Mouse (Mus musculus) lung, adult 2 months (tissue): ENCODE data around the gene Dnajb12. TPM values are rescaled to one million over a fixed set of nuclear protein-coding genes. Genes with fewer than 3 reads are reported as not detected.

Experiments used
- DNase-seq: peaks from one replicate; pipeline ENCODE4 v3.0.0; 2022
- H3K4me1 ChIP-seq: fragments of 200-500 bp; 2 replicates; pipeline ENCODE4 v1.6.1; 2011; ENCODE audit warnings: low read length; ENCODE audit not compliant: control insufficient read depth, insufficient read depth
- H3K4me3 ChIP-seq: fragments of 200-500 bp; replicated peaks from 2 replicates; pipeline ENCODE3; 2011; ENCODE audit warnings: low read depth, mild to moderate bottlenecking, control low read depth, low read length; ENCODE audit errors: extremely low read depth
- CTCF ChIP-seq: fragments of 200-500 bp; IDR thresholded peaks from 2 replicates; pipeline ENCODE4 v1.5.1; 2011; ENCODE audit warnings: mild to moderate bottlenecking, low read length, control low read depth; ENCODE audit not compliant: insufficient read depth
- POLR2A ChIP-seq: fragments of 200-500 bp; IDR thresholded peaks from 2 replicates; pipeline ENCODE4 v1.6.1; 2011; ENCODE audit warnings: low read depth, mild to moderate bottlenecking, control low read depth, low read length, borderline replicate concordance; ENCODE audit errors: extremely low read depth
- WGBS: fragments of 180-500 bp; shearing (Covaris S2); methylation state at CpG from one replicate; pipeline ENCODE4 v1.1.7; 2018; 5-methylcytosine and 5-hydroxymethylcytosine counted together
- polyA plus RNA-seq: library from polyadenylated mRNA; depleted of rRNA; stranded (reverse); fragments of >200 nt; gene quantifications from 2 replicates; pipeline ENCODE4 v1.2.3, GENCODE M21; 2012

Dnajb12 gene
- polyA plus RNA-seq, 1 experiment = 57.2 TPM

DNA sequence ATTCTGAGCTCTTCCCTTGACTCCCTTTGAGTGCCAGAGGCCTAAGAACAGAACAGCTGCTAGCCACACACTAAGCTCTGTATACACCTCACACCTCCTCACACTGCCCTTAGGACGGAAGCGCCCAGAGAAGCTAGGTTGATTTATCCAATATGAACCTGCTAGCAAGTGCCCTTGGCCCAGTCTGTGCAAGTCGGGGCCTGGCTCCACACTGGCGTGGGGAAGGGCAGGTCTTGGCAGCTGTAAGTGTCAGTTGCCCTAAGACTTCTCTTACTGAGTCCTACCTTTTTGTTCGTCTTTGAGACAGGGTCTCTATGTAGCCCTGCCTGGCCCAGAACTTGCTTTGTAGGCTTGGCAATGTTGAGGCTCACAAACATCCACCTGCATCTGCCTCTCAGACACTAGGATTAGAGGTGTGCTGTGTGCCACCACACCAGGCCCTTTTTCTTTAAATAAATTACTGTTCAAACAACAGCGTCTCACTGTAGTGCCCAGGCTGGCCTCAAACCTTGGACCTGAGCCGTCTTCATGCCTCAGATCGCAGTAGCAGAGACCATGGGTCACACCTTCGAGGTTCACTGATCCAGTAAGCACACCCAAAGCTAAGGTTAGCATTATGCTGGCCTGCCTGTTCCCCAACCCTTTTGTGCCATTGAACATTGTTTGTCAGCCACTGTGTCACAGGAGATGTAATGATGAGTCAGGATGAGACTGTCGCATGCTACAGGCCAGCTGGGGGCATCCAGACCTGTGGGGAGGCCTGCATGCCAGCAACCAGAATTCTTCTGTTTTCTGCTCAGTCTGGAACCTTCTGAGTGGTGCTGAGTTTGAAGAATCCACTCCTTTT, 5.2 kb downstream of the Dnajb12 start:
- 83% methylated on average over 10 of the region's 10 CpGs for WGBS
- Histone ChIP-seq H3K4me1 (no peaks in the 10 kb centered on the region; the same call in 1 of the 2 replicates), H3K4me3 (no peak overlapping the region)
- no peak for DNase-seq
- no peak for TF ChIP-seq CTCF
- TF ChIP-seq POLR2A = no peak

DNA sequence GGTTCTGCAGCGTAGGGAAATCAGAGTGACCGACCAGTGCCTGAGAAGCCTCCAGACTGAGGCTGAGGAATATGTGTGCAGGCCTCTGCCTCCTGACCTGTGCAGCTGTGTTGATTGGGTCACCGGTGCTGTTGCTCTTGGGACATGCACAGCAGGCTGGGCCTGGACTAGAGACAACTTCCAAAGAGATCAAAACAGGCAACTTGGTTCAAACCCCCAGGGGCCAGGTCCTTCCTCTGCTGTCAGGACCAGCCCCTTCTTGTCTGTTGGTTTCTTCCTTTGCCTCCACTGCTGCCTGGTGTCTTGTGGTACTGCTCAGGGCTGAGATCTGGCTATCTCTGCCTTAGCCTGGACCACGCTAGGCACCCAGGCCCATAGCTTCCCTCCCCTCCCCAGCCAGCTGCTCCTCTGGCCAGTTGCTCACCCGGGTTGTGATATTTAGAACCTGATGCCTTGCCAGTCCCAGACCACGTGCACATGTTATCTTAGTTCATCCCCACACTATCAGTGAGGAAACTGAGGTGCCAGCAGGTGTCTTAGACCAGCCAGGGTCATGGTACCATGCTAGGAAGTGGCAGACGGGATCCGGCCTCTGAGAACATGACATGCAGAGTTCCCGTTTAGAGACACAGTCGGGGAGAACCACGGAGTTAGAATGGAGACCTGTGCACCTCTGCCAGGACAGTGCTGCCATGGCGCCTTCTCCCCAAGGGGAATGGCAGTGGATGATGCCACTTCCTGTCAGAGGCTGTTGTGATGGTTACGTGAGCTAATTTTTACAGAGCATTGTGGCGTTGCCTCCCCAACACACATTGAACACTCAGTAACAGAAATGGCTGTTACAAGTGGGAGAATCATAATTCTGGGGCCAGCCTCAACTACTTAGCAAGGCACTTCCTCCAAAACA, 6.1 kb downstream of the Dnajb12 start:
- Histone ChIP-seq H3K4me1 (no peaks in the 10 kb centered on the region; the same call in 1 of the 2 replicates), H3K4me3 (no peak overlapping the region)
- TF ChIP-seq POLR2A (no peak), CTCF (no peak)
- no peak for DNase-seq
- WGBS = 74% methylated on average over 14 of the region's 14 CpGs

DNA sequence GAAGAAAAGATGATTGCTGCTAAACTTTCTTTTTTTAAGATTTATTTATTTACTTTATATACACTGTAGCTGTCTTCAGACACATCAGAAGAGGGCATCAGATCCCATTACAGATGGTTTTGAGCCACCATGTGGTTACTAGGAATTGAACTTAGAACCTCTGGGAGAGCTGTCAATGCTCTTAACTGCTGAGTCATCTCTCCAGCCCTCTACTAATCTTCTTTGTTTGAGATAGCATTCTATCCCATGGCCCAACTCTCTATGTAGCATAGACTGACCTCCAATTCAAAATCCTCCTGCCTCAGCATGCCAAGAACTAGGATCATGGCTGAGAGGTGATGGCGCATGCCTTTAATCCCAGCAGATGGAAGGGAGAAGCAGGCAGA, 6.7 kb downstream of the Dnajb12 start:
- WGBS = 100% methylated on average over 1 of the region's 1 CpGs
- no peak overlapping the region for H3K4me3 ChIP-seq
- no peaks in the 10 kb centered on the region; the same call in 1 of the 2 replicates for H3K4me1 ChIP-seq
- no peak for DNase-seq
- no peak for TF ChIP-seq POLR2A
- no peak for TF ChIP-seq CTCF

DNA sequence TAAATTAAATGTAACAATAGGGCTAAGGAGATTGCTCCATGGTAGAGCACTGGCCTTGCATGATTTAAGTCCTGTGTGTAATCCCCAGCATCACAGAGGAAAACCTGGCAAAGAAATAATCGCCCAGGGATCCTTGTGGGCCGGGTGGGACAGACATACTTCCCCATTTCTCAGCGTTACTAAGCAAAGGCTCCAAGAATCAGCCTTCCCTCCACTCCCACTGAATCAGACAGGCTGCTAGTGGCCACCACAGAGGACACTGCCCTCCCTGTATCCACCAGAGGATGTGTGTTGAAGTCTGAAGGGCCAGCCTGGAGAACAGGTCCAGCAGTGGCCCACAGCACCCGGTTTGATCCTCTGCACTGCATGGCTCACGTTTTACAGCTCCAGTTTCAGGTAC, 8.1 kb downstream of the Dnajb12 start:
- Histone ChIP-seq H3K4me3 (no peak overlapping the region), H3K4me1 (no peaks in the 10 kb centered on the region; the same call in 1 of the 2 replicates)
- TF ChIP-seq POLR2A = no peak
- no peak for TF ChIP-seq CTCF
- no peak for DNase-seq
- WGBS = 80% methylated on average over 5 of the region's 5 CpGs

DNA sequence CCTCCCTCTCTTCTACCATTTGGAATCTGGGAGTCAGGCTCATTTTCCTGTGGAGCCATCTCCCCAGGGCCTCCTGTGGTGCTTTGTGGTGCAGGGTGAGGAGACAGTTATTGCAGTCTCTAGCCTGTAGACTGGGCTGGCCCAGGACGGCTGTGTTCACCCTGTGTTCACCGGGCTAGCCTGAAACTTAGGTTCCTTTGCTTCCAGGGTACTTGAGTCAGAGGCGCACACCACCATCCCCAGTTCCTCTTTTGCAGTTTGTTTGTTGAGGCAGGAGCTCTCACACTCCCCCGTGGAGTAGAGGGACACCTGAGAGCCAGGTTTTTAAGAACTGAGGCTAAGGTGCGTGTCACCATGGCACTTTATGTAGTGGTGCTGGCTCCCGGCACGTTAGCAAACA, 10.0 kb downstream of the Dnajb12 start:
- Histone ChIP-seq H3K4me1 (no peaks in the 10 kb centered on the region; the same call in 1 of the 2 replicates), H3K4me3 (no peak overlapping the region)
- WGBS = 65% methylated on average over 7 of the region's 7 CpGs
- TF ChIP-seq POLR2A (no peak), CTCF (no peak)
- no peak for DNase-seq

DNA sequence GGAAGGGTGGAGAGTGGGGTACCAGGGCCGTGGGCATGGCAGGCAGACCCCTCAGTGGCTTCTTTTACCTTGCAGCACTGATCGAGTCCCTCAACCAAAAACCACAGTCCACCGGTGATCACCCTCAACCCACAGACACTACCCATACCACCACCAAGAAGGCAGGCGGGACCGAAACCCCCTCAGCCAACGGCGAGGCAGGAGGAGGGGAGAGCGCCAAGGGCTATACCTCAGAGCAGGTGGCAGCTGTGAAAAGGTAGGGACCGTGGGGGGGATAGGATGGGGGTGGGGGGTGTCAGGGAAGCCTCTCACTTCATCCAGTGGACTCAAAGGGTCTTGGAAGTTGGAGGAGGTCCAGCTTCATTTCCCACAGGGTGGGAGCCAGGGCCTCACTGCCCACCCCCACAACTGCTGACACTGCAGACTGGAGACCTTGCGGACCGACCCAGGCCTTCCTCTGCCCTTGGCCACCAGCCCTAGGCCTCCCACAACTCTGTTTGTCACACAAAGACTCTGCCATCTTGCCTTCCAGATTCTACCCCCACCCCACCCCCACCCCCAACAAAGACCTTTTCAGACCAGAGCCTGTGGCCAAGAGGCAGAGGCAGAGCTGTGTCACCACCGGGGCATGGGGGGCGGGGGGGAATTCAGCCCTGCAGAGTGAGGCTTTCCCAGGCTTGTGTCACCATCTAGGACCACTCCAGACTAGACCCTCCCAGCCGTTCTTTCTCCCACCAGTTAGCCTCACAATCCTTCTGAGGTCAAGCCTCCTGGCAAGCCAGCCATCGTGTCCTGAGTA, 10.8 kb downstream of the Dnajb12 start:
- no peak for TF ChIP-seq POLR2A
- TF ChIP-seq CTCF = no peak

GRCm38 (mm10) chr10:59892977-59893376, 13.6 kb downstream of the Dnajb12 start:
- peaks cover 5% of the 10 kb centered on the region; the same call in 1 of the 2 replicates for H3K4me1 ChIP-seq
- H3K4me3 ChIP-seq = no peak overlapping the region
- WGBS = 32% methylated on average over 6 of the region's 6 CpGs
- TF ChIP-seq POLR2A (no peak), CTCF (peak; percentile 100)
- DNase-seq = peak; percentile 73

More for the DNA sequence above, 10.8 kb downstream of the Dnajb12 start:
- DNase-seq = no peak
- peaks cover 2% of the 10 kb centered on the region for H3K4me1 ChIP-seq
- WGBS = 78% methylated on average over 15 of the region's 15 CpGs
- H3K4me3 ChIP-seq = no peak overlapping the region

DNA sequence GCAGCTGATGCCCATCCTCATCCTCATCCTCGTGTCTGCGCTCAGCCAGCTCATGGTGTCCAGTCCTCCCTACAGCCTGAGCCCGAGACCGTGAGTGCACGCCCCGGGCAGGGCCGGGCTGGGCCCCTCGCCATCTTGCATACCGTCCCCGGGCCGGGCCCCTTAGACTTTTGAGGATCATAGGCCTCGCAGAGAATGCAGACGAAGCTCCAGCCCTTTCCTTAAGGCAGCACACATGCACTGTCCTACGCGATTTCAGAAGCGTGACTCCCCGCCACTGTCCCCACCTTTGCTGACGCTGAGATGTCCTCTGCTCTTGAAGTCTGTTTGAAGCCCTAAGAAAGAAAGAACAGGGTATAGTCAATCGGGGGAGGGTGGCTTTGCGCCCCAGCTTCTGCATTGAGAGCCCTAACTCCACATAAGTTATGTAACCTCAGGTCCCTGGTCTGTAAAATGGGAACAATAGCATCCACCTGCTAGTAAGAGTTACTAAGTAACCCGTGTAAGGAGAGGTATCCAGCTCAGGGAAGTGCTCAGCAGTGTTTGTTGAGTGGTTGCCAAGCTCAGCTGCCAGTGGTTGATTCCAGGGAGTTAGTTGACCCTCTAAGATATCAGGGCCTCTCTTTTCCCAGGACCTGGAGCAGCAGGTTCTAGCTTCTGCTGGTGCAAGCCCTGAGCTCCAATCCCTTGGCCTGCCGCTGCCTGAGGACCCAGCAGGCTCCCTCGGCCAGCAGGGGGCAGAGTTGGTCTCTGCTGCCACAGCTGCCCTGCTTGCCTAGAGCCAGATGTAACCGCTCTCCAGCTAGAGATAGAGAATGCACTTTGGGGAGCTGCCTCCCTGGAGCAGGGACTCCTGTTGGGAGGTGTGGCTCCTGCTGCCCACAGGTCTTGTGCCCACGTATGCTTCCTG, 15.2 kb downstream of the Dnajb12 start:
- no peak overlapping the region for H3K4me3 ChIP-seq
- peaks cover 10% of the 10 kb centered on the region; the same call in 1 of the 2 replicates for H3K4me1 ChIP-seq
- 79% methylated on average over 25 of the region's 25 CpGs for WGBS
- TF ChIP-seq POLR2A = 0 out of 2 replicates have a peak, but pooled peaks have one; percentile 30
- TF ChIP-seq CTCF = peak; percentile 87
- DNase-seq = peak; percentile 83
